Mouse (Mus musculus): ENCODE measurements at regions not wholly inside any gene's neighbourhood (a gene's known extent, or its start where the extent isn't known, plus 50 kb on each side); places are given as distances from the start of the nearest gene placed in this dataset.
A peak's percentile ranks its signal among the peaks of the same experiment; 100 is the strongest.

DNA sequence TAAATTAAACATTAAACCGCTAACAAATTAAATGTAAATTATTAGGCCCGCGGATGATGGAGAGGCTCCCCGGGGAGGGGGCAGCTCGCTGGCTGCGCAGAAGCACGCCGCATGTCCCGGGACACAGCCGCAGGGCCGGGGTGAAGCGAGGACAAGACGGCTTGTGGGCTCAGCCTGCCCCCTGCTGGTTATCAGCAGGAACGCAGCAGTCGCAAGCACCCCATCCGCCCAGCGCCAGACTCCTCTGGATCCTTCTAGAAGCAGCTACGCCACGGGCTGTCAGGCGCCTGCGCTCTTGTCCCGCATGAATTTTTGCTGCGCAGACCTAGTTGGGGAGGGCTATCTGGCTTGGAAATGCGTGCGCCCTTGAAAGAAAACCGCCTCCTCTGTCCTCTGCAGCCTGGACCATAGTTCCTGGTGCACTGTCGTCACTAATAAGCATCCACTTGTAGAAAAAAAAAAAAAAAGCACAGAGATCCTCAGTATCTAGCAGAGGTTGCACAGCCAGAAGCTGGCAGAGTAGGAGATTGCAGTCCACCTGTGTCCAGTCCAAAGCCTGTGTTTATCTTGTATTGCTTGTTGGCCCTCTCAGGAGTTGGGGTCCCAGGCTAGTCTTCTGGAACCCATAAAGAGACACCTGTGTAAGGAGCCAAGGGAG lies 73.4 kb upstream of the Ppp2r5c start:
- DNase-seq (ENCODE audit: low read depth, low spot score) = peak; percentile 70
- TF ChIP-seq MAFK (IDR thresholded peaks at IDR 0.05; ENCODE audit: insufficient read depth, low read depth, low read length) (no peak), ZNF384 (IDR thresholded peaks at IDR 0.05; ENCODE audit: low read depth, low read length) (peak; percentile 31; the same call in 1 of the 2 replicates), ZC3H11A (IDR thresholded peaks at IDR 0.05; ENCODE audit: borderline replicate concordance, low read depth, low read length) (peak; percentile 90), CHD2 (IDR thresholded peaks at IDR 0.05; ENCODE audit: low read depth, low read length) (no peak)
- Histone ChIP-seq H3K27ac (ENCODE audit: insufficient read depth, low read depth, low read length, poor library complexity, severe bottlenecking) (no peak overlapping the region), H3K4me1 (ENCODE audit: control insufficient read depth in 2 of 2, insufficient read depth in 2 of 2, low read length in 2 of 2, poor library complexity in 1 of 2) (no peaks in the 10 kb centered on the region; a peak in 1 of 4 replicates), H3K4me3 (ENCODE audit: insufficient read depth in 1 of 2, low read depth in 1 of 2, low read length in 2 of 2, poor library complexity in 1 of 2, severe bottlenecking in 1 of 2) (no peak overlapping the region; a peak in 1 of 4 replicates), H3K36me3 (ENCODE audit: control insufficient read depth, insufficient read depth, low read length, poor library complexity, severe bottlenecking) (no peaks in the 10 kb centered on the region), H3K9me3 (ENCODE audit: control insufficient read depth, insufficient read depth, low read depth, low read length) (no peaks in the 10 kb centered on the region), H3K9ac (ENCODE audit: insufficient read depth, low read depth, low read length, poor library complexity, severe bottlenecking) (no peak overlapping the region)
- in situ Hi-C loops (cut with MboI; ENCODE audit: low sequenced_read_pairs in 2 of 2, unreplicated experiment in 2 of 2) = loop anchor here in 1 of 2 experiments (10.0 kb wide), 2 partner anchors 339 to 369 kb away; no protein-coding TSS in a partner anchor

DNA sequence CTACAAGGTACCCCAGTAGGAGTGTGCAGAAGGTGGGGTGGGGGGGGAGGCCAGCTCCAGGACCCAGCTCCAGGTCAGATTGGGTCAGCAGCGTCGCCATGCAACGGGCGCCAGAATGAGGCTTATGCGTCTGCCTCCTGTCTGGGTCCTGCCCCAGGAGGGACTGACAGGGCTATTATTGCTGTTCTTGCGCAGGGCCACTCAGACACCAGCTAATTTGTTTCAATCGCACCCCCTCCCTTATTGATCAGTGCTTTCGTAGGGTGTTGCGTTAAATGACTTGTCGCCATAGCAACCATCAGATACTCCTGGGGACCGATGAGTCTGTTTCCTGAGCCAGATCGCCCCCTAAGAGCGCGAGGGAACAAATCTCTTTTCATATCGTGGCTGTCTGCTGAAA lies 71.8 kb upstream of the Ppp2r5c start:
- H3K4me3 ChIP-seq (ENCODE audit: insufficient read depth in 1 of 2, low read depth in 1 of 2, low read length in 2 of 2, poor library complexity in 1 of 2, severe bottlenecking in 1 of 2) = no peak overlapping the region
- H3K4me1 ChIP-seq (ENCODE audit: control insufficient read depth in 2 of 2, insufficient read depth in 2 of 2, low read length in 2 of 2, poor library complexity in 1 of 2) = no peaks in the 10 kb centered on the region; a peak in 1 of 4 replicates
- H3K27ac ChIP-seq (ENCODE audit: insufficient read depth, low read depth, low read length, poor library complexity, severe bottlenecking) = no peak overlapping the region
- no peaks in the 10 kb centered on the region for H3K9me3 ChIP-seq (ENCODE audit: control insufficient read depth, insufficient read depth, low read depth, low read length)
- TF ChIP-seq MAFK (IDR thresholded peaks at IDR 0.05; ENCODE audit: insufficient read depth, low read depth, low read length) (no peak), ZNF384 (IDR thresholded peaks at IDR 0.05; ENCODE audit: low read depth, low read length) (no peak), CHD2 (IDR thresholded peaks at IDR 0.05; ENCODE audit: low read depth, low read length) (no peak), ZC3H11A (IDR thresholded peaks at IDR 0.05; ENCODE audit: borderline replicate concordance, low read depth, low read length) (no peak)
- DNase-seq (ENCODE audit: low read depth, low spot score) = no peak
- H3K36me3 ChIP-seq (ENCODE audit: control insufficient read depth, insufficient read depth, low read length, poor library complexity, severe bottlenecking) = no peaks in the 10 kb centered on the region
- H3K9ac ChIP-seq (ENCODE audit: insufficient read depth, low read depth, low read length, poor library complexity, severe bottlenecking) = no peak overlapping the region
- in situ Hi-C loops (cut with MboI; ENCODE audit: low sequenced_read_pairs in 2 of 2, unreplicated experiment in 2 of 2) = loop anchor here (10.0 to 25.0 kb wide), 3 partner anchors 338 to 370 kb away; no protein-coding TSS in a partner anchor

DNA sequence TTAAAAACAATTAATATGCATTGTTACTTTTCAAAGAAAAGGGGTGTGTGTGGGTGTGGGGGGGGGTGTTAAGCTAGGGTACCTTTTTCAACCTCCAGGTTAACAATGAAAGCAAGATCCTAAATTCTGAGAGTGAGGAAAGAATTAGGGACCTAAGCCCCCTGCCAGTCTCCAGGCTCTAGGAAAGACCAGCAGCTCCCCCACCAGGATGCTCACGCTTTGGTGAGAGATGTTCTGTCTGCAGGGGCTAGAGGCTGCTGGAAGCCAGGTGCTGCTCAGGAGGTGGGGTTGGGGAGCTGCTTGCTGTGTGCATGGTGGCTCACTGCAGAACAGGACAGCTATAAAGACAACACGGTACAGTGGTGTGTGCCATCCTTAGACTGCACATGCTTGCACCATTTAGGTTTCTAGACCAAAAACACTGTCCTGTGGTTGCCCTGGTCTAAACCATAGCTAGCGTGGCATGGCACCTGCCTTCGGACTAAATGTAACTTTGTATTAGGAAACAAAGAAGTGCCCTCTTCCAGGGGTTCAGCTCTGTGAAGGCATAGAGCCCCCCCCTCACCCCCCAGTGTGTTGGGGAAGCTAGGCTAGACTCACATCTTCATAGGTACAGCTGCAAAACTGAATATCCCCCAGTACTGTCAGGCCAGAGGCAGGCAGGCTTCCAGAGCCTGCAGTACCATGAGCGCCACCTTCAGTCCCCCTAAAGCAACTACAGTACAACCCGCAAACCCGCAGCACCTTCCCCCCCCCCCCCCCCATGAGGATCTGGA lies 70.7 kb upstream of the Ppp2r5c start:
- peak; percentile 26 for DNase-seq (ENCODE audit: low read depth, low spot score)
- H3K27ac ChIP-seq (ENCODE audit: insufficient read depth, low read depth, low read length, poor library complexity, severe bottlenecking) = no peak overlapping the region

DNA sequence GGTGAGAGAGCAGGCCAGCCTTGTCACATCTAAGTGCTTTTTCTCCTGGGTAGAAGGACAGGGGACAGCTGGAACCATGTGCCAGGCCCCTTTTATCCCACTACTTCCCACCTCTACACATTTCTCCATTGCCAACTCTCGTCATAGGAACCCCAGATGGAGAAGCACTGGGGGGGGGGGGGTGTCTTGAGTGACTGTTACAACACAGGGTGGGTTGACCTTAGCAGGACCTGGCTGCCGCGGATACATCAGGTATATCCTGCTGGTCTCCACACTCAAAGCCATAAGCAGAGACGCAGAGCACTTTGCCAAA lies 70.1 kb upstream of the Ppp2r5c start:
- in situ Hi-C loops (cut with MboI; ENCODE audit: low sequenced_read_pairs in 2 of 2, unreplicated experiment in 2 of 2) = loop anchor here (10.0 to 25.0 kb wide), 3 partner anchors 339 to 372 kb away; no protein-coding TSS in a partner anchor

More for the DNA sequence above, 70.7 kb upstream of the Ppp2r5c start:
- no peaks in the 10 kb centered on the region for H3K36me3 ChIP-seq (ENCODE audit: control insufficient read depth, insufficient read depth, low read length, poor library complexity, severe bottlenecking)
- TF ChIP-seq MAFK (IDR thresholded peaks at IDR 0.05; ENCODE audit: insufficient read depth, low read depth, low read length) = no peak
- no peak for TF ChIP-seq HCFC1 (IDR thresholded peaks at IDR 0.05; ENCODE audit: borderline replicate concordance, insufficient read depth, low read length)
- TF ChIP-seq ZNF384 (IDR thresholded peaks at IDR 0.05; ENCODE audit: low read depth, low read length) = no peak
- TF ChIP-seq ZC3H11A (IDR thresholded peaks at IDR 0.05; ENCODE audit: borderline replicate concordance, low read depth, low read length) = no peak
- TF ChIP-seq CHD2 (IDR thresholded peaks at IDR 0.05; ENCODE audit: low read depth, low read length) = no peak
- H3K4me3 ChIP-seq (ENCODE audit: insufficient read depth in 1 of 2, low read depth in 1 of 2, low read length in 2 of 2, poor library complexity in 1 of 2, severe bottlenecking in 1 of 2) = no peak overlapping the region
- no peaks in the 10 kb centered on the region; a peak in 1 of 4 replicates for H3K4me1 ChIP-seq (ENCODE audit: control insufficient read depth in 2 of 2, insufficient read depth in 2 of 2, low read length in 2 of 2, poor library complexity in 1 of 2)
- H3K9me3 ChIP-seq (ENCODE audit: control insufficient read depth, insufficient read depth, low read depth, low read length) = no peaks in the 10 kb centered on the region
- in situ Hi-C loops (cut with MboI; ENCODE audit: low sequenced_read_pairs in 2 of 2, unreplicated experiment in 2 of 2) = loop anchor here (10.0 to 25.0 kb wide), 3 partner anchors 339 to 371 kb away; no protein-coding TSS in a partner anchor
- H3K9ac ChIP-seq (ENCODE audit: insufficient read depth, low read depth, low read length, poor library complexity, severe bottlenecking) = no peak overlapping the region

More for the DNA sequence above, 70.1 kb upstream of the Ppp2r5c start:
- DNase-seq (ENCODE audit: low read depth, low spot score) = no peak
- Histone ChIP-seq H3K9ac (ENCODE audit: insufficient read depth, low read depth, low read length, poor library complexity, severe bottlenecking) (no peak overlapping the region), H3K4me1 (ENCODE audit: control insufficient read depth in 2 of 2, insufficient read depth in 2 of 2, low read length in 2 of 2, poor library complexity in 1 of 2) (no peaks in the 10 kb centered on the region; a peak in 1 of 4 replicates), H3K36me3 (ENCODE audit: control insufficient read depth, insufficient read depth, low read length, poor library complexity, severe bottlenecking) (no peaks in the 10 kb centered on the region), H3K4me3 (ENCODE audit: insufficient read depth in 1 of 2, low read depth in 1 of 2, low read length in 2 of 2, poor library complexity in 1 of 2, severe bottlenecking in 1 of 2) (no peak overlapping the region), H3K9me3 (ENCODE audit: control insufficient read depth, insufficient read depth, low read depth, low read length) (no peaks in the 10 kb centered on the region), H3K27ac (ENCODE audit: insufficient read depth, low read depth, low read length, poor library complexity, severe bottlenecking) (no peak overlapping the region)
- no peak for TF ChIP-seq MAFK (IDR thresholded peaks at IDR 0.05; ENCODE audit: insufficient read depth, low read depth, low read length)
